Mouse (Mus musculus) liver, postnatal 0 days (tissue): Measurements from ENCODE around the gene Zswim1. TPM values are rescaled to one million over a fixed set of nuclear protein-coding genes. Genes with fewer than 3 reads are reported as not detected.

Experiments
- ATAC-seq: fragments of 200-750 bp; cut with Nextera tagmentation; 2 replicates; pipeline ENCODE4 v1.8.0; 2017; ENCODE audit warnings: mild to moderate bottlenecking, moderate library complexity
- DNase-seq: peaks from one replicate; pipeline ENCODE4 v3.0.0-alpha.2; 2016
- H3K27ac ChIP-seq: fragments of 300-500 bp; sonication (generic); 2 replicates; pipeline ENCODE4 v1.5.1; 2014; ENCODE audit warnings: antibody characterized with exemption, moderate library complexity, mild to moderate bottlenecking, low read depth
- H3K27me3 ChIP-seq: fragments of 300-500 bp; sonication (generic); 2 replicates; pipeline ENCODE4 v1.6.1; 2014; ENCODE audit warnings: low read length, control low read depth, mixed read lengths; ENCODE audit not compliant: insufficient read depth
- H3K36me3 ChIP-seq: fragments of 300-500 bp; sonication (generic); replicated peaks from 2 replicates; pipeline ENCODE4 v1.6.1; 2014; ENCODE audit warnings: mild to moderate bottlenecking, control low read depth, low read length, moderate library complexity, mixed read lengths; ENCODE audit not compliant: insufficient read depth
- H3K4me1 ChIP-seq: fragments of 300-500 bp; sonication (generic); 2 replicates; pipeline ENCODE4 v1.6.1; 2014; ENCODE audit warnings: antibody characterized with exemption, mild to moderate bottlenecking, control low read depth; ENCODE audit not compliant: insufficient read depth
- H3K4me2 ChIP-seq: fragments of 300-500 bp; sonication (generic); 2 replicates; pipeline ENCODE4 v1.6.1; 2014; ENCODE audit warnings: low read depth, mild to moderate bottlenecking, low read length, moderate library complexity, mixed read lengths
- H3K4me3 ChIP-seq: fragments of 300-500 bp; sonication (generic); 2 replicates; pipeline ENCODE4 v1.5.1; 2014; ENCODE audit warnings: low read depth, low read length
- H3K9ac ChIP-seq: fragments of 300-500 bp; sonication (generic); replicated peaks from 2 replicates; pipeline ENCODE4 v1.6.1; 2014; ENCODE audit warnings: mild to moderate bottlenecking, moderate library complexity
- H3K9me3 ChIP-seq: fragments of 300-500 bp; sonication (generic); 2 replicates; pipeline ENCODE4 v1.6.1; 2016; ENCODE audit warnings: mild to moderate bottlenecking, control low read depth, low read length, mixed read lengths
- CTCF ChIP-seq: sonication (generic); IDR thresholded peaks from 2 replicates; pipeline ENCODE4 v1.5.1; 2016; ENCODE audit warnings: antibody characterized with exemption, low read depth
- EP300 ChIP-seq: IDR thresholded peaks from 2 replicates; pipeline ENCODE4 v1.6.1; 2016; ENCODE audit warnings: antibody characterized with exemption, low read depth, mild to moderate bottlenecking
- WGBS: fragments of 180-500 bp; shearing (Covaris S2); extraction: QIAGEN DNeasy Blood & Tissue Kit; methylation state at CpG from one replicate; pipeline ENCODE4 v1.1.7; 2014; ENCODE audit not compliant: insufficient replicate concordance; 5-methylcytosine and 5-hydroxymethylcytosine counted together
- polyA plus RNA-seq: library from polyadenylated mRNA; unstranded; fragments of >200 nt; fragmentation: Nextera tagmentation; extraction: Ambion mirVana; gene quantifications from 2 replicates; pipeline ENCODE4 v1.2.1, GENCODE M21; 2015

Gene Zswim1
- polyA plus RNA-seq, 1 experiment from 2014 or later, result 3.1 TPM

DNA sequence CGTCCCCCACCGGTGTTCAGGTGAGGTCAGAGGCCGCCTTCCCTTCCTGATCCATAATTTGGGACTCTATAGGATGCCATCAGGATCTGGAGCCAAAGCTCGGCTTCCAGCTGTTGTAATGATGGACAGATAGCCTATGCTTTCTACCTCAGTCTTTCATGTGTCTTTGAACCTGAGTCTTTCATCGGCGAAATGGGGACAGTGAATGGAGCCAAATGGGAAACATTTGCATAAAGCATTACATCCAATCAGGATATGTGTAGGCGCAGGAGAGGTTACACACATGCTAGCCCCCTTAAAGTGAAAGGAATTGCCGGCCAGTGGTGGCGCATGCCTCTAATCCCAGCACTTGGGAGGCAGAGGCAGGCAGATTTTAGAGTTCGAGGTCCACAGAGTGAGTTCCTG, 697 bp downstream of the Zswim1 start:
- H3K36me3 ChIP-seq, result peaks cover 29% of the 10 kb centered on the region; the same call in 1 of the 2 replicates
- peak overlapping the region; percentile 84 for H3K27ac ChIP-seq
- DNase-seq, result peak; percentile 49
- no peak for TF ChIP-seq EP300
- TF ChIP-seq CTCF, result 0 out of 2 replicates have a peak, but pooled peaks have one; percentile 21
- 1% methylated on average over 10 of the region's 10 CpGs for WGBS
- no peaks in the 10 kb centered on the region for H3K27me3 ChIP-seq
- ATAC-seq, result peak; percentile 71
- H3K9ac ChIP-seq, result peak overlapping the region; percentile 74
- no peaks in the 10 kb centered on the region for H3K9me3 ChIP-seq
- H3K4me3 ChIP-seq, result peak overlapping the region; percentile 75
- peak overlapping the region; percentile 91 for H3K4me2 ChIP-seq
- H3K4me1 ChIP-seq, result peaks cover 12% of the 10 kb centered on the region

DNA sequence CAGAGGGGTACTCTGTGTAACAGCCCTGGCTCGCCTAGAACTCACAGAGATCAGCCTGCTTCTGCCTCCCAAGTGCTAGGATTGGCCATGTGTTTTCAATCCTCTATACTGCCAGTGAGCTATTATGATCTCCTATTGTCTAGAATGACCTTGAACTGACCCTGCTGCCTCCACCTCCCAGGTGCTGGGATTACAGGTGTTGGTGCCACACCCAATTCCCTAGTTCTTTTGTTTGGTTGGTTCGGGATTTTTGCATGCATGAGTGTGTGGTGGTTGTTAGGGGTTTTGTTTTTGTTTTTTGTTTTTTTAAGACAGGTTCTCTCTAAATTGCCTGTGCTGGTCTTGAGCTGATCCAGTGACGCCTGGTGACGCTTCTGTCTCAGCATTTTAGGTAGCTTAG, 1.5 kb downstream of the Zswim1 start:
- H3K4me2 ChIP-seq, result peak overlapping the region; percentile 91
- TF ChIP-seq CTCF, result no peak
- no peak for TF ChIP-seq EP300
- no peak overlapping the region for H3K9ac ChIP-seq
- no peaks in the 10 kb centered on the region for H3K27me3 ChIP-seq
- peaks cover 12% of the 10 kb centered on the region for H3K4me1 ChIP-seq
- H3K9me3 ChIP-seq, result no peaks in the 10 kb centered on the region
- 92% methylated on average over 4 of the region's 4 CpGs for WGBS
- H3K4me3 ChIP-seq, result peak overlapping the region; percentile 75; the same call in 1 of the 2 replicates
- H3K27ac ChIP-seq, result no peak overlapping the region
- no peak for DNase-seq
- H3K36me3 ChIP-seq, result peaks cover 29% of the 10 kb centered on the region; the same call in 1 of the 2 replicates
- no peak for ATAC-seq

DNA sequence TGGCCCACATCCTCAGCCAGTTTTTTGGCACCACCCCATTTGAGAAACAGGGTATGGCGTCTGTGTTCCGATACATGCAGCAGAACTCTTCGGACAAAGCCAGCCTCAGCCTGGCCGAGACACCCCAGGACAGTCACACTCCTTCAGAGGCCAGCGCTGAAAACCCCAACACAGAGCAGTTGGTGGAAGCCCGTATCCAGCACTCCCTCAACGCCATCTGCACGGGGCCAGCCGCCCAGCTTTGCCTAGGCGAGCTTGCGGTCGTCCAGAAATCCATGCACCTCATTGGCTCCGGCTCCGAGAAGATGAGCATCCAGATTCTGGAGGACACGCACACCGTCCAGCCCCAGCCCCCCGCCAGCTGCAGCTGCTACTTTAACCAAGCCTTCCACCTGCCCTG, 3.0 kb downstream of the Zswim1 start:
- 92% methylated on average over 17 of the region's 17 CpGs for WGBS
- no peak for ATAC-seq
- Histone ChIP-seq H3K9me3 (no peaks in the 10 kb centered on the region), H3K27me3 (no peaks in the 10 kb centered on the region), H3K4me2 (no peak overlapping the region), H3K36me3 (peaks cover 28% of the 10 kb centered on the region; the same call in 1 of the 2 replicates), H3K9ac (no peak overlapping the region), H3K4me1 (peaks cover 12% of the 10 kb centered on the region), H3K27ac (no peak overlapping the region), H3K4me3 (no peak overlapping the region)
- TF ChIP-seq EP300 (no peak), CTCF (no peak)
- peak; percentile 13 for DNase-seq

DNA sequence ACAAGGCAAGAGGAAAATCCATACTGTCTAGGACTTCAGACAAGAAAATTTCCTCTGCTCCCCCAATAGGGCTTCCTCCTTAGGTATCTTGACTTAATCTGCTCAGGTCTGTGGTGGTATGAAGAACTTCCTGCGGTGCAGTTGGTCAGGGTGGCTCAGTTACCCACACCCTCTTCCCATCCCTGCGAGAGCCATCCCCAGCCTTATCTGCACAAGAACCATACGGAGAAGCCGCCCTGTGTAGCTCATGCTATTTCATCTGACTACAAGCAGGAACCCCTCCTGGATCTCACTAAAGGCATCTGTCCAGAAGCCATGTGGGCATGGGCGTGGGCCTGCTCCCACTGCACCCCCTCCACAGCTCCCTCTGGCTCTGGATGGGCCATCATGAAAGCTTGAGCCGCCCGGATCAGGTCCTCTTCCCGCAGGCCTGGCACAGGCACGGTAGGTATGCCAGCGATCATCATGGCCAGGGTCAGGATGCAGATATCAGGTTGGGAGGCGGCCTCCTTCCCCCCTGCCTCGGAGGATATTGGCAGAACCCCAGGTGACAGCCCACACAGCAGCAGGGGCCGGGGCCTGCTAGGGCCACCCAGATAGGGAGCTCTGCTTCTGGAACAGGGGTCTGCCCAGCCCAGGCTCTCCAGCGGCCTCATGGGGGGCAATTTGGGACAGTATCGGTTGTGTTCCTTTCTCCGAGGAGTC, 4.8 kb downstream of the Zswim1 start:
- H3K9me3 ChIP-seq, result no peaks in the 10 kb centered on the region
- peaks cover 18% of the 10 kb centered on the region; the same call in 1 of the 2 replicates for H3K36me3 ChIP-seq
- TF ChIP-seq CTCF, result no peak
- no peak for TF ChIP-seq EP300
- no peak overlapping the region for H3K4me3 ChIP-seq
- no peak overlapping the region for H3K9ac ChIP-seq
- H3K4me2 ChIP-seq, result no peak overlapping the region
- H3K4me1 ChIP-seq, result peaks cover 8% of the 10 kb centered on the region
- H3K27ac ChIP-seq, result no peak overlapping the region
- ATAC-seq, result no peak
- no peaks in the 10 kb centered on the region for H3K27me3 ChIP-seq
- DNase-seq, result no peak
- 80% methylated on average over 16 of the region's 16 CpGs for WGBS

DNA sequence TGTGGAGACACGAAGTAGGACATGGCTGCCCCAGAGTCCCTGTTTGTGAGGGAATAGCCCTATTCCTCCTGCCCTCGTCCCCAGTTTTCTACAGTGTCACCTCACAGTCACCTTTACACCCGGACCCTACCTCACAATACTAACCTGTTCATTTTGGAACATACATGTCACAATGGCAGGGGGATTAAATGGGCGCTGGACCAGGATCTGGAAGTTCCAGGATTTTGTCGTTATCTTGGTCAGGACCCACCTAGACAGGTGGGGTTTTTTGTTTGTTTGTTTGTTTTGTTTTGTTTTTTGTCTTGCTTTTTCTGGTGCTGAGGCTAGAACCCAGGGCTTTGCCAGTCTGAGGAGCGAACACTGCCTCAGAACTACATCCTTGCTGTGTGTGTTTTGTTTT, 6.0 kb downstream of the Zswim1 start, which contains the start of gene Spata25:
Spata25 (minus strand) TSS at position 101 of the 400 bp plus-strand sequence.
- DNase-seq (no peak), ATAC-seq (no peak)
- H3K27me3 ChIP-seq, result no peaks in the 10 kb centered on the region
- H3K4me2 ChIP-seq, result no peak within 1 kb of the TSS
- no peak within 1 kb of the TSS for H3K27ac ChIP-seq
- H3K9me3 ChIP-seq, result no peaks in the 10 kb centered on the region
- TF ChIP-seq EP300 (no peak), CTCF (no peak)
- H3K36me3 ChIP-seq, result peaks cover 18% of the 10 kb centered on the region; the same call in 1 of the 2 replicates
- no peak within 1 kb of the TSS for H3K9ac ChIP-seq
- no peak within 1 kb of the TSS for H3K4me3 ChIP-seq
- peaks cover 12% of the 10 kb centered on the region for H3K4me1 ChIP-seq
- 84% methylated on average over 6 of the region's 6 CpGs for WGBS

DNA sequence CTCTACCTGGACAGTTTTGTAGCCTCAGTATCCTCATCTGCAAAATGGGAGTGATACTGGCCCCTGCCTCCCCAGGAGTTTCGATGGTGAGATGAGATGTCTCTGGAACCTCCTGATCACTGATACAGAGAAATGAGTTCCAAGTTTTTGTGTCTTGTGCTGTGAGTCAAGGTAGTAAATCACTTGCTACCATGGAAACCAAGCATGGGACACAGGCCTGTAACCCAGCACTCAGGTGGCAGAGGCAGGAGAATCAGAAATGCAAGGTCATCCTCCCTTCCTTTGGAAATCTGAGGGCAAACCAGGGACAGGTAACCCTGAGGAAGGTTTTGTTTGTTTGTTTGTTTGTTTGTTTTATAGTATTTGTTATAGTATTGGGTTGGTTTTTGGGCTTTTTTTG, 6.6 kb downstream of the Zswim1 start:
- no peak overlapping the region for H3K9ac ChIP-seq
- no peak overlapping the region for H3K4me3 ChIP-seq
- DNase-seq (no peak), ATAC-seq (no peak)
- peaks cover 9% of the 10 kb centered on the region for H3K4me1 ChIP-seq
- no peaks in the 10 kb centered on the region for H3K9me3 ChIP-seq
- no peak overlapping the region for H3K4me2 ChIP-seq
- no peak for TF ChIP-seq CTCF
- TF ChIP-seq EP300, result no peak
- no peaks in the 10 kb centered on the region for H3K27me3 ChIP-seq
- no peak overlapping the region for H3K27ac ChIP-seq
- WGBS, result 74% methylated on average over 1 of the region's 1 CpGs
- H3K36me3 ChIP-seq, result peaks cover 18% of the 10 kb centered on the region; the same call in 1 of the 2 replicates
